Mouse (Mus musculus) cerebellum, postnatal 4 days (tissue): ENCODE measurements at regions not wholly inside any gene's neighbourhood (a gene's known extent, or its start where the extent isn't known, plus 50 kb on each side); places are given as distances from the start of the nearest gene placed in this dataset.

Source experiments
- DNase-seq, 2 experiments: peaks; one replicate each; pipeline ENCODE4 v3.0.0; 2022; ENCODE audit warnings: low spot score in 2 of 2, mixed read lengths in 1 of 2

DNA sequence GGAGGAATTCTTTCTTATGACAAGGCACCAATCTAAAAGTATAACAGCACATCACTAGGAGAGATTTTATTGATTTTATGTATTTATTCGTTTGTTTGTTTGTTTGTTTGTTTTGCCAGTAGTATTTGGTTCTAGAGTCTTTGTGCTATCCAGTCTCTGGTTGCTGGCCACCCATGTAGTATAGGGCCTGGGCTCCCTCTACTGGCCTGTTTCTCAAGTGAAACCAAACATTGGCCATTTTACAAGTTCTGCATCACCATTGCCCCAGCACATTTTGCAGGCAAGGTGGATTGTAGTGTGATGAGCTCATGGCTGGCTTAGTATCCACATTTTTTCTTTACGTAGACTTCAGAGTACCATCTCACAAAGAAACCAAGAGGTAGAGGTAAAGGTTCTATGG, 376.9 kb upstream of the Luzp2 start:
- DNase-seq, result peak in 1 of 2 experiments; percentile 40

DNA sequence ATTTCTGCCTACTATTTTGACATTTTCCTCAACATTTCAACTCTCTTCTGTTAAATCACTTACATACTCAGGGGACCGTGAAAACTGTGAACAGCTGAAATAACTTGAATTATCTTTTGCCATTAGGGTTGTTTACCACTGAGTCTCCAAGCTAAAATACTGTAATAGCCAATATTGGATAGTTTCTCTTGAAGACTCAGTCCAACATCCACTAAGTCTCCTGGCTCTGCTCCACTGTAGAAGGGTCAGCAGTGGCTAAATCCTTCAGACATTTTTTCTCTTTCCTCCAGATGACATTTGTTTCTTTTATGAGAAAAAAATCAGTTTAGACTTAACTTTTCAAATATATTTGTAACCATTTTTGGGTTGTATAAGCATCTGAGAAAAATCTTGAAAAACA, 344.0 kb upstream of the Luzp2 start:
- no peak for DNase-seq

DNA sequence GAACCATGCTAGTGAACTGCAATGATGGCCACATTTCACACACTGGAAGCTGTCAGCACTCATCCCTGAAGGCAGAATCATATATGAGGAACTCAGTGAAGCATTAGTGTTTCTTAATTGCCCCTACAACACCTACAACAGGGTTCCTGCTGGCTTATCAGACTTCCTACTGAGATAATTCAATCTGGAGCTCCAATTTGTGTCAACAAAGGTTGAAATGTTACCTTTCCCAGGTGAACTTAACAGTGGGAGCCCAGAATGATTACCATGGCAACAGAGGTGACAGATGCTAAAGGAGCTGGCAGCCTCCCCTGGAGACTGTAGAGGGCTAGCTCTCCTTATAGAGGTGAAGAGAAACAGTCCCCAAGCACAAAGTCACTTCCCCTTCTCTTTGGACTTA, 330.1 kb upstream of the Luzp2 start:
- no peak for DNase-seq

DNA sequence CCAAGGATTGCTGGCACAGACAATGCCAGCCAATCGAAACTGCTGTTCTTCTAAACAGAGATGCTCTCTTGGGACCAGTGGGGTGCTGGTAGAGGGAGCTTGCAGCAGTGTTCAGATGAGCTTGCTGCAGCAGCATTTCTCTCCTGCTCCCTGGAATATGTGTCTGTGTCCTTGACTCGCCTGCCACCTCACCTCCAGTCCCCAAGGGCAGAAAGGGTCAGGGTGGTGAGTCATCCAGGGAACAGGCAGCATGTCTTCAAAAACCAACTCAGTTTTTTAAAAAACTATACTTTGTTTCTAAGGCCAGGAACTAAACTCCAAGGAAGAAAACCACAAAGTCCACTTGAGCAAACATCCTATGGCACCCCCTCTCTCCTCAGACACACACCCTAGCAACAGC, 328.3 kb upstream of the Luzp2 start:
- no peak for DNase-seq

DNA sequence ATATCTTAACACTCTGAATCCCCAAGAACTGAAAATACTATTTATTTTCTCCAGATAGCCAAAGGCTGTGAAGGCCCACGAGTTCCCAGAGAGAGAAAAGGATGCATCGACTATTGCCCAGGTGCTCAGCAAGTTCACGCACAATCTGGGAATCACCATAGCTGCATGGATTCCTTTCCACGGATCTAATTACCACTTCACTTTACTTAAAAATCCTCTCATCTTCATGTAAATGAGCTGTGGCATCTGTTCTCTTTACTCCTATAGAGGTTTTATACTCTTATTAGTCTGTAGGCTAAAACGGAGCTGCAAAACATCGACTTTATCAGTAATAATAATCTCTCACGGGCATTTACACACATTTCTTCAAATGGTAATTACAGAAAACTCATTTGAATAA, 299.6 kb upstream of the Luzp2 start:
- no peak for DNase-seq

DNA sequence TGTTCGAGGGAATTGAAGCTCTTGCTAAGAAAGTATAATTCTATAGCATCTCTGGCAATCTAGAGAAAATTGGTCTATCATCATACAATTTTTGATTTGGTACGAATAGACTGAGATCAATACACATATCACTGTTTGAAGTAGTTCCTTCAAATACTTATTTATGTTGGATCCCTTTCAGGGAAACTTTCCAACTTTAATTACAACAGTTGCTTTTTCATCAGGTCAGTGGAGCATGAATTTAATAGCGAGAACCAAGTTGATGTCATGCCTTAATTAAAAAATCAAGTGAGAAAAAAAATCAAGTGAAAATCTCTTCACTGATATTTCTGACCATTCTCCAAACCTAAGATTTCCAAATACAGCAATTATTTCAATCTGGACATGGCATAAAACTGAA, 277.9 kb upstream of the Luzp2 start:
- DNase-seq, result no peak

DNA sequence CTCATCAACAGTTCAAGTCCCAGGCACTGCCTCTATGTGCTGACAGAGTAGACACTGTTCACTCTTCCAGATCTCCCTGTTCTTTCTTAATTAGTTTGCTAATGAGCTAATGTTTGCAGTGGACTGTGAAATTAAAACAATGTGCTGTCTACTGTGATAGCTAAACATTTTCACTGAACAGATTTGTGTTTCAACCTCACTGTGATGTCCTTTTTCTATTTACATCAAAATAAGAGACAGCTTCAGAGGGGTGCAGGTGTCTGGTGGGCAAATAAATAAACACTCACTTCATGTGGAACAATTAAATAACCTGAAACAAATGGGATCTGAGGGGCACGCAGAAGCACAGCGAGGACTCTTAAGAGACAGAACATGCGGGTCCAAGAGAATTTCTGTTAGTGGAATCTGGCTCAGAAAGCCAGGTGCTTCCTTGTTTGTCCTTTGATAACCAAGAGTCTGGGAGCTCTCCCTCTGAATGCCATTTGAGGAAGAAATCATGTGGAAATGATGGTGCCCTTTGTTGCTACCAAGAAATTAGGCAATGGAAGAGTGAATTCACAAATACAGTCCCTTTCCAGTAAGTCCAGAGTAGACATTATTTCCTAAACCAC, 269.6 kb upstream of the Luzp2 start:
- peak in 1 of 2 experiments; percentile 1 for DNase-seq

DNA sequence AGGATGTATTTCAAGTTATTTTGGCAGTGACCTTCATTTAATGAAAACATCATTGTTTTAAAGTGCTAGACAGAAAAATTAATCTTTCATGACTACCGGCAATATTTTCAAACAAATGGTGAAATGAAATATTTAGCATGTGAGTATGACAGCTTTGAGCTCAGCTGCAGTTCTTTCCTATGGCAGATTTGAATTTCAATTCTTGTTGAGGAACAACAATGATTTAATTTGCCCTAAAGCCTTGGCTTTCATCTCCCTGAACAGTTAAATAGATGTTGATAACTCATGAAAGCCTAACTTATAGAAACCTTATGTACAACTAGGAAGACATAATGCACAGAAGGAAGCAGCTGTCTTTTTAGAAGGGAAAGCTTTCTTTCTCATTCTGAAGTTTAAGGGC, 235.5 kb upstream of the Luzp2 start:
- no peak for DNase-seq

DNA sequence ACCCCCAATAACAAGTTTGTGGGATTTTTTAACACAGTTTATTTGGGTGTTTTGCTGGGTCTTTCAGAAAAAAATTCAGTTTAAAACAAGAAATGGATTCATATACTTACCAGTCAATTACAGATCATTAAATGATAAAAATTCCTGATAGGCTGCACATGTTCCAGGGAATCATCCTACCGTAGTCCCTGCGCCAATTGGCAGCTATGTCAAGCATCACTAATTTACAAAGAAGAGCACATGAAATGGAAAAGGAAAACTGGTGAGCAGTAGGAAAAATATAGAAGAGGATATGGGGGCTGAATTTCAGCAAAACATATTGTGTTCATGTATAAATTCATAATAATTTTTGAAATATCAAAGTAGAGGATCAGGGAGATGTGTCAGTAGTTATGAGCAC, 212.9 kb upstream of the Luzp2 start:
- peak in 1 of 2 experiments; percentile 18 for DNase-seq

DNA sequence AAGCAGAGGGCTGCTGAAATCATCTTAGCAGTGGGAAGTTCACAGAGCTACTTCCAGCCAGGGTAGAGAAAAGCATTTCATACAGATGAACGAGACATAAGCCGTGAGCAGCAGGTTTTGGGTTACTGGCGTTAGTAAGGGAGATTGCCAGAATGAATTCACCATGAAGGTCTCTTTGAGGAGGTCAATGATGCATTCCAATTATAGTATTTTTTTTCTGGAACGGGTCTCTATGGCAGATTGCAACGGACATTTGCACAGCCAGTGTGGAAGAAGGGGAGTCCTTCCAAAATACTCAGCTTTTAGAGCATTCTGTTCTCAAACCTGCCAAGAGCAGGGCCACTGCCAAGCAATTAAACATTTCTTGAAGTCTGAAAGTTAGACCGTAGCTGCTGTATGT, 201.4 kb upstream of the Luzp2 start:
- DNase-seq, result peak in 1 of 2 experiments; percentile 25

DNA sequence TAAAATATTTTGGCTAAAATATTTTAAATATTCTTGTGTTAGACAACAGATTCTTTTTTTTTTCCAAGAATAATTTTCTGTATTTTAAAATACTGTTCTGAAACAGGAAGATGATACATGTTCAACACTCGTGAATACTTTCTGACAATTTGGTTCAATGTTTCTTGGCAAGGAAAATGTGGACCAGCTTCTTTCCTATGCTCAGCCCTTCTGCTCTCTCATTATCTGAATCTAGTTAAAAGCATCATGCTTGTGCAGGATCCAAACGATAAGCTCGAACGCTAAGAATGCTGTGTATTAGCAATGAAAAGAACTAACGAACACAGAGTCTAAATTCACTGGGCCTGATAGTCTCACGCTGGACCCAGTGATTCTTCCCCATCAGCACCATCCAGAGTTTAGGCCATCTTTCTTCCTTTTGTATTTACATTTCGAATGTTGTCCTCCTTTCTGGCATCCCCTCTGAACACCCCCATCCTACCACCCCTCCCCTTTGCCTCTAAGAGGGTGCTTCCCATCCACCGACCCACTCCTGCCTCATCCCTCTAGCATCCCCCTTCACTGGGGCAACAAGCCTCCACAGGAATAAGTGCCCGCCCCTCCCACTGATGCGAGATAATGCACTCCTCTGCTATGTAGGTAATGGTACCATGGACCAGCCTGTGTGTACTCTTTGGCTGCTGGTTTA, 200.8 kb upstream of the Luzp2 start:
- peak in 1 of 2 experiments; percentile 4 for DNase-seq

DNA sequence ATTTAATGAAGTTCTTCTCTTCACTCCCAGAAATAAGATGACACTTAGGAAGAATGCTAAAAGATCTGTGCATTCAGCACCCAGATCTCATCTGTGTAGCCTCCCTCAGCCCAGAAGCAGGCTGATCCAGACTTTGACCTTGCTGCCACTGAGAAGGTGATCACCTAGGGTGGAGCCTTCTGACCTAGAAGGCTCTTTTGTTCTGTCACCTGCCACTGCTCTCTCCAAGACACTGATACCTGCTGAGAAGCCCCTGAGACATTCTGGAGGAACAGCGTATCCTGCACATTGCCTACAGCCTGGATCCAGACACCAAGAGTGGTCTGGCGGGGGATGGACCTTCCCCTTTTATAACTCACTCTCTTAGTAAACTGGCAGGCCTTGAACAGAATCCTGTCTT, 190.0 kb upstream of the Luzp2 start:
- DNase-seq, result no peak

DNA sequence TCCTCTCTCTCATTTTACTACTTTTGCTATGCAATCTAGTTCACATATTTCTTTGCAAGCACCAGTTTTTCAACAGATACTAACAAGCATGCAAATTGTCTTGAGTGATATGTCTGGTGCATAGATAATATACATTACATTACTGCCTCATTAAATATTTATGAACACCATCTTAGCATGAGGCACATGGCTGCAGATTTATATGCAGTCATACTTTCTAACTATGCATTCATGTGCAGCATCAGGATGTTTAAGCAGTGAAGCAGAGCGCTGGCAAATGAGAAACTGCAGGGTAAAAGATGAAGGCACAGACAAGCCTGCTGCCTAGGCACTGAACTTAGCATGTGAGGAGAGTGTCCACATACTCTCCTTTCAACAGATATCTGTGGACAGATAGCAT, 186.3 kb upstream of the Luzp2 start:
- DNase-seq, result no peak
